Mouse (Mus musculus): ENCODE data around the gene Csdc2. TPM values are rescaled to one million over a fixed set of nuclear protein-coding genes. Genes with fewer than 3 reads are reported as not detected.

The Csdc2 gene
- polyA plus RNA-seq (2012; rRNA removed), result 16.2 and 23.6 TPM in 2 replicates
- 13.5 and 14.3 TPM in 2 replicates for polyA plus RNA-seq (2014; fragmentation: Nextera tagmentation; extraction: Ambion mirVana)

- Histone ChIP-seq H3K27me3 (ENCODE audit: control insufficient read depth, insufficient read depth, low read length) (no peaks in the 10 kb centered on the region), H3K4me1 (ENCODE audit: control insufficient read depth, insufficient read depth, low read length) (peaks cover 15% of the 10 kb centered on the region), H3K9ac (ENCODE audit: low read depth, low read length, severe bottlenecking) (peak within 1 kb of the TSS; percentile 61), H3K36me3 (ENCODE audit: control insufficient read depth, insufficient read depth, low read length) (no peaks in the 10 kb centered on the region), H3K27ac (replicated peaks; ENCODE audit: low read depth, low read length) (0 out of 2 replicates have a peak within 1 kb of the TSS, but pooled peaks have one; percentile 33), H3K4me3 (replicated peaks; ENCODE audit: low read length) (peak within 1 kb of the TSS; percentile 48), H3K4me2 (replicated peaks; ENCODE audit: low read depth, low read length, severe bottlenecking) (peak within 1 kb of the TSS; percentile 72), H3K9me3 (ENCODE audit: control insufficient read depth, low read length) (no peaks in the 10 kb centered on the region)
- TF ChIP-seq POLR2A (IDR thresholded peaks at IDR 0.05; ENCODE audit: borderline replicate concordance, extremely low read depth, insufficient read depth, insufficient read length), result no peak
- WGBS, result 2% methylated on average over 12 of the region's 12 CpGs
- ATAC-seq (ENCODE audit: low FRiP score, low read depth) (peak; percentile 78), DNase-seq (ENCODE audit: low spot score) (peak; percentile 55)
Measured at GRCm38 (mm10) chr15:81936679-81937078, at the start of gene Csdc2. Gene Csdc2, plus strand, starts transcription at chr15:81936759.

GRCm38 (mm10) chr15:81886795-81887550 is 49.6 kb upstream of the Csdc2 start:
- Histone ChIP-seq H3K9ac (ENCODE audit: low read depth, low read length, severe bottlenecking) (no peak overlapping the region), H3K9me3 (ENCODE audit: control insufficient read depth, low read length) (no peaks in the 10 kb centered on the region), H3K4me2 (replicated peaks; ENCODE audit: low read depth, low read length, severe bottlenecking) (no peak overlapping the region), H3K27me3 (ENCODE audit: control insufficient read depth, insufficient read depth, low read length) (no peaks in the 10 kb centered on the region), H3K36me3 (ENCODE audit: control insufficient read depth, insufficient read depth, low read length) (peaks cover 35% of the 10 kb centered on the region), H3K4me1 (ENCODE audit: control insufficient read depth, insufficient read depth, low read length) (no peaks in the 10 kb centered on the region), H3K27ac (replicated peaks; ENCODE audit: low read depth, low read length) (no peak overlapping the region), H3K4me3 (replicated peaks; ENCODE audit: low read length) (no peak overlapping the region)
- no peak for DNase-seq (ENCODE audit: low spot score)
- WGBS, result 94% methylated on average over 6 of the region's 6 CpGs
- TF ChIP-seq POLR2A (IDR thresholded peaks at IDR 0.05; ENCODE audit: borderline replicate concordance, extremely low read depth, insufficient read depth, insufficient read length), result no peak
- ATAC-seq (ENCODE audit: low FRiP score, low read depth), result no peak

- Histone ChIP-seq H3K9me3 (ENCODE audit: control insufficient read depth, low read length) (no peaks in the 10 kb centered on the region), H3K27me3 (ENCODE audit: control insufficient read depth, insufficient read depth, low read length) (no peaks in the 10 kb centered on the region), H3K9ac (ENCODE audit: low read depth, low read length, severe bottlenecking) (no peak overlapping the region), H3K4me1 (ENCODE audit: control insufficient read depth, insufficient read depth, low read length) (no peaks in the 10 kb centered on the region), H3K36me3 (ENCODE audit: control insufficient read depth, insufficient read depth, low read length) (peaks cover 45% of the 10 kb centered on the region), H3K4me3 (replicated peaks; ENCODE audit: low read length) (no peak overlapping the region), H3K27ac (replicated peaks; ENCODE audit: low read depth, low read length) (no peak overlapping the region), H3K4me2 (replicated peaks; ENCODE audit: low read depth, low read length, severe bottlenecking) (no peak overlapping the region)
- TF ChIP-seq POLR2A (IDR thresholded peaks at IDR 0.05; ENCODE audit: borderline replicate concordance, extremely low read depth, insufficient read depth, insufficient read length), result no peak
- ATAC-seq (ENCODE audit: low FRiP score, low read depth), result no peak
- WGBS, result 95% methylated on average over 7 of the region's 7 CpGs
- DNase-seq (ENCODE audit: low spot score), result no peak
Measured at GRCm38 (mm10) chr15:81889175-81889574, 47.4 kb upstream of the Csdc2 start.

GRCm38 (mm10) chr15:81891140-81891802 is 45.3 kb upstream of the Csdc2 start:
- peaks cover 61% of the 10 kb centered on the region for H3K36me3 ChIP-seq (ENCODE audit: control insufficient read depth, insufficient read depth, low read length)
- no peak for ATAC-seq (ENCODE audit: low FRiP score, low read depth)
- DNase-seq (ENCODE audit: low spot score), result no peak
- H3K9me3 ChIP-seq (ENCODE audit: control insufficient read depth, low read length), result no peaks in the 10 kb centered on the region
- H3K27me3 ChIP-seq (ENCODE audit: control insufficient read depth, insufficient read depth, low read length), result no peaks in the 10 kb centered on the region
- 89% methylated on average over 7 of the region's 7 CpGs for WGBS
- H3K9ac ChIP-seq (ENCODE audit: low read depth, low read length, severe bottlenecking), result no peak overlapping the region
- TF ChIP-seq POLR2A (IDR thresholded peaks at IDR 0.05; ENCODE audit: borderline replicate concordance, extremely low read depth, insufficient read depth, insufficient read length), result no peak
- H3K4me2 ChIP-seq (replicated peaks; ENCODE audit: low read depth, low read length, severe bottlenecking), result no peak overlapping the region
- H3K4me1 ChIP-seq (ENCODE audit: control insufficient read depth, insufficient read depth, low read length), result no peaks in the 10 kb centered on the region
- H3K4me3 ChIP-seq (replicated peaks; ENCODE audit: low read length), result no peak overlapping the region
- no peak overlapping the region for H3K27ac ChIP-seq (replicated peaks; ENCODE audit: low read depth, low read length)

GRCm38 (mm10) chr15:81891822-81892580 is 44.6 kb upstream of the Csdc2 start:
- no peak overlapping the region for H3K27ac ChIP-seq (replicated peaks; ENCODE audit: low read depth, low read length)
- H3K9me3 ChIP-seq (ENCODE audit: control insufficient read depth, low read length), result no peaks in the 10 kb centered on the region
- no peak overlapping the region for H3K4me3 ChIP-seq (replicated peaks; ENCODE audit: low read length)
- DNase-seq (ENCODE audit: low spot score) (no peak), ATAC-seq (ENCODE audit: low FRiP score, low read depth) (no peak)
- TF ChIP-seq POLR2A (IDR thresholded peaks at IDR 0.05; ENCODE audit: borderline replicate concordance, extremely low read depth, insufficient read depth, insufficient read length), result no peak
- H3K4me1 ChIP-seq (ENCODE audit: control insufficient read depth, insufficient read depth, low read length), result no peaks in the 10 kb centered on the region
- H3K4me2 ChIP-seq (replicated peaks; ENCODE audit: low read depth, low read length, severe bottlenecking), result no peak overlapping the region
- no peaks in the 10 kb centered on the region for H3K27me3 ChIP-seq (ENCODE audit: control insufficient read depth, insufficient read depth, low read length)
- 93% methylated on average over 8 of the region's 8 CpGs for WGBS
- H3K9ac ChIP-seq (ENCODE audit: low read depth, low read length, severe bottlenecking), result no peak overlapping the region
- peaks cover 66% of the 10 kb centered on the region for H3K36me3 ChIP-seq (ENCODE audit: control insufficient read depth, insufficient read depth, low read length)
